Comparison of ENCODE assay signal across 23 mouse cellular contexts in the genomic region with DNA sequence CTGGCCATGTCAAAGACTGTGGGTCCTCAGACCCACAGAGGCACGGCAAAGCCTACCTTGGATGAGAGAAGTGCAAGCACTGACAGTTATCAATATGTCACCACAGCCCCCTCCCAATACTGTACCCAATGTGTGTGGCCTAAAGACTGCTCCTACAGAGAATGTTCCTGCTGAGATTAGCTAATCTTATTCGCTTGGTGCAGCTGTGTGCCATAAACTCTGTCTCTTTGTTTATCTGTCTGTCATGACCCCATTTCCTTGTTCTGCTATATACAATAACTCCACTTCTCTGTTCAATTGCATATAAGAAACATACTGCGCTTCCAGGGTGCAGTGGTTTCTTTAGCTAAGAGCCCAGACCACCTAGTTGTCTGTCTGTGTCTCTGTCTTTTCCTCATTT. TPM values are rescaled to one million over a fixed set of nuclear protein-coding genes. Genes with fewer than 3 reads are reported as not detected.
DNase-seq lines count a peak whose midpoint lies in the region; ATAC-seq and TF ChIP-seq lines count a peak whose summit lies in the region.
"Had no signal": no experiment of that assay in that cellular context is flagged by ENCODE, and none has a peak within 500 bp of the region (broad histone marks: within the 10 kb centered on the region; RNA-seq: fewer than 3 reads in every experiment).

No protein-coding gene starts in this region.

- H3K9me3 ChIP-seq in heart, embryonic 12.5 days (replicated peaks) = no peaks in the 10 kb centered on the region
- H3K9me3 ChIP-seq in lung, embryonic 14.5 days (ENCODE audit: low read depth, low read length) = no peaks in the 10 kb centered on the region
- no peaks in the 10 kb centered on the region for H3K9me3 ChIP-seq in heart, postnatal 0 days (replicated peaks; ENCODE audit: control insufficient read depth, low read length)
- no peaks in the 10 kb centered on the region for H3K9me3 ChIP-seq in stomach, embryonic 14.5 days (ENCODE audit: control insufficient read depth, low read depth, low read length)
- H3K9me3 ChIP-seq in hindbrain, embryonic 16.5 days (ENCODE audit: control insufficient read depth, low read length) = no peaks in the 10 kb centered on the region
- H3K9me3 ChIP-seq: forebrain, embryonic 10.5 days; hindbrain, embryonic 15.5 days; megakaryocyte, embryonic 14.5 days; neural tube, embryonic 13.5 days had no signal

- TF ChIP-seq CTCF in lung, embryonic 14.5 days (IDR thresholded peaks at IDR 0.05; ENCODE audit: low read depth) = no peak
- TF ChIP-seq CTCF in heart, postnatal 0 days (IDR thresholded peaks at IDR 0.05; ENCODE audit: low read depth) = no peak

- peaks cover 50% of the 10 kb centered on the region for H3K4me1 ChIP-seq in heart, embryonic 12.5 days (replicated peaks)
- peaks cover 31% of the 10 kb centered on the region for H3K4me1 ChIP-seq in lung, embryonic 14.5 days (ENCODE audit: insufficient read depth)
- H3K4me1 ChIP-seq in heart, postnatal 0 days (ENCODE audit: control insufficient read depth, insufficient read depth) = peaks cover 73% of the 10 kb centered on the region
- H3K4me1 ChIP-seq in stomach, embryonic 14.5 days (ENCODE audit: control insufficient read depth, insufficient read depth, low read length) = peaks cover 24% of the 10 kb centered on the region
- no peaks in the 10 kb centered on the region for H3K4me1 ChIP-seq in hindbrain, embryonic 16.5 days (ENCODE audit: control insufficient read depth, insufficient read depth, low read depth, low read length)
- H3K4me1 ChIP-seq: hindbrain, embryonic 15.5 days; neural tube, embryonic 13.5 days had no signal

- peaks cover 27% of the 10 kb centered on the region for H3K36me3 ChIP-seq in heart, embryonic 12.5 days
- no peaks in the 10 kb centered on the region; the same call in 1 of the 2 replicates for H3K36me3 ChIP-seq in lung, embryonic 14.5 days (ENCODE audit: insufficient read depth)
- peaks cover 35% of the 10 kb centered on the region for H3K36me3 ChIP-seq in heart, postnatal 0 days (replicated peaks; ENCODE audit: control insufficient read depth, insufficient read depth, low read length)
- no peaks in the 10 kb centered on the region; the same call in 1 of the 2 replicates for H3K36me3 ChIP-seq in stomach, embryonic 14.5 days (ENCODE audit: control insufficient read depth, insufficient read depth, low read length)
- H3K36me3 ChIP-seq in hindbrain, embryonic 16.5 days (ENCODE audit: control insufficient read depth, insufficient read depth, low read length) = no peaks in the 10 kb centered on the region
- H3K36me3 ChIP-seq: hindbrain, embryonic 15.5 days; neural tube, embryonic 13.5 days had no signal

- H3K27ac ChIP-seq in heart, embryonic 12.5 days (ENCODE audit: poor library complexity, severe bottlenecking) = peak overlapping the region; percentile 78
- peak overlapping the region; percentile 0; the same call in 1 of the 2 replicates for H3K27ac ChIP-seq in lung, embryonic 14.5 days (ENCODE audit: low read depth)
- peak overlapping the region; percentile 94 for H3K27ac ChIP-seq in heart, postnatal 0 days (ENCODE audit: low read depth)
- H3K27ac ChIP-seq in stomach, embryonic 14.5 days (ENCODE audit: low read length) = peak overlapping the region; percentile 39; the same call in 1 of the 2 replicates
- no peak overlapping the region for H3K27ac ChIP-seq in hindbrain, embryonic 16.5 days (ENCODE audit: low read depth, low read length)
- H3K27ac ChIP-seq: forebrain, embryonic 10.5 days; hindbrain, embryonic 15.5 days; layer of hippocampus, adult 2 months; neural tube, embryonic 13.5 days had no signal

- H3K9ac ChIP-seq in heart, embryonic 12.5 days = no peak overlapping the region
- no peak overlapping the region for H3K9ac ChIP-seq in lung, embryonic 14.5 days
- H3K9ac ChIP-seq in heart, postnatal 0 days (replicated peaks; ENCODE audit: low read depth, low read length) = no peak overlapping the region
- no peak overlapping the region for H3K9ac ChIP-seq in stomach, embryonic 14.5 days (replicated peaks; ENCODE audit: low read depth, low read length)
- no peak overlapping the region for H3K9ac ChIP-seq in hindbrain, embryonic 16.5 days (ENCODE audit: low read depth, low read length)
- H3K9ac ChIP-seq: forebrain, postnatal 0 days; hindbrain, embryonic 15.5 days; neural tube, embryonic 13.5 days had no signal

- no peak for DNase-seq in heart, postnatal 4 days
- DNase-seq in lung, embryonic 14.5 days = peak; percentile 58
- DNase-seq in lung, postnatal 4 days = no peak
- DNase-seq in heart, postnatal 0 days (ENCODE audit: low spot score) = no peak
- DNase-seq: adrenal gland, adult 2 months; cerebellum, adult 2 months; cerebellum, postnatal 36 days; forebrain, postnatal 0 days; kidney, adult 18-20 months; kidney, postnatal 14 days; layer of hippocampus, postnatal 36 days; lung, adult 2 months; midbrain, embryonic 14.5 days; right cerebral cortex, adult 18-20 months; thymus, adult 2 months had no signal

- WGBS in heart, embryonic 12.5 days = 51% methylated on average over 3 of the region's 3 CpGs
- 23% methylated on average over 3 of the region's 3 CpGs for WGBS in lung, embryonic 14.5 days
- WGBS in heart, postnatal 0 days = 49% methylated on average over 3 of the region's 3 CpGs
- 25% methylated on average over 3 of the region's 3 CpGs for WGBS in stomach, embryonic 14.5 days
- 67% methylated on average over 3 of the region's 3 CpGs for WGBS in hindbrain, embryonic 16.5 days

- H3K27me3 ChIP-seq in heart, embryonic 12.5 days (replicated peaks) = no peaks in the 10 kb centered on the region
- H3K27me3 ChIP-seq in lung, embryonic 14.5 days (ENCODE audit: insufficient read depth, low read length) = no peaks in the 10 kb centered on the region
- H3K27me3 ChIP-seq in heart, postnatal 0 days (ENCODE audit: control insufficient read depth, insufficient read depth, low read length) = no peaks in the 10 kb centered on the region
- H3K27me3 ChIP-seq in stomach, embryonic 14.5 days (ENCODE audit: control insufficient read depth, insufficient read depth, low read length) = no peaks in the 10 kb centered on the region
- no peaks in the 10 kb centered on the region for H3K27me3 ChIP-seq in hindbrain, embryonic 16.5 days (replicated peaks; ENCODE audit: control insufficient read depth, insufficient read depth, low read length)
- H3K27me3 ChIP-seq: hindbrain, embryonic 15.5 days; megakaryocyte, embryonic 14.5 days; neural tube, embryonic 13.5 days had no signal

- no peak overlapping the region for H3K4me2 ChIP-seq in heart, embryonic 12.5 days
- H3K4me2 ChIP-seq in lung, embryonic 14.5 days = no peak overlapping the region
- no peak overlapping the region for H3K4me2 ChIP-seq in heart, postnatal 0 days (ENCODE audit: low read depth, low read length)
- H3K4me2 ChIP-seq in stomach, embryonic 14.5 days (replicated peaks; ENCODE audit: low read depth, low read length) = no peak overlapping the region
- H3K4me2 ChIP-seq in hindbrain, embryonic 16.5 days (ENCODE audit: low read length) = no peak overlapping the region
- H3K4me2 ChIP-seq: hindbrain, embryonic 15.5 days; neural tube, embryonic 13.5 days had no signal

- no peak overlapping the region for H3K4me3 ChIP-seq in heart, embryonic 12.5 days
- no peak overlapping the region for H3K4me3 ChIP-seq in lung, embryonic 14.5 days (ENCODE audit: low read depth, low read length)
- H3K4me3 ChIP-seq in heart, postnatal 0 days (ENCODE audit: low read depth, low read length) = no peak overlapping the region
- H3K4me3 ChIP-seq in stomach, embryonic 14.5 days (ENCODE audit: low read depth, low read length) = no peak overlapping the region
- no peak overlapping the region for H3K4me3 ChIP-seq in hindbrain, embryonic 16.5 days (ENCODE audit: low read length)
- H3K4me3 ChIP-seq: forebrain, embryonic 10.5 days; hindbrain, embryonic 15.5 days; layer of hippocampus, adult 2 months; megakaryocyte, embryonic 14.5 days; neural tube, embryonic 13.5 days had no signal

- TF ChIP-seq EP300 in heart, postnatal 0 days (IDR thresholded peaks at IDR 0.05; ENCODE audit: low read depth) = no peak

- ATAC-seq in heart, embryonic 12.5 days (ENCODE audit: insufficient number of reproducible peaks, low FRiP score) = no peak
- ATAC-seq in lung, embryonic 14.5 days (ENCODE audit: insufficient read depth) = peak; percentile 12; the same call in 1 of the 2 replicates
- no peak for ATAC-seq in heart, postnatal 0 days (ENCODE audit: insufficient read depth, low read depth)
- 0 out of 2 replicates have a peak, but pooled peaks have one; percentile 5 for ATAC-seq in stomach, embryonic 14.5 days (ENCODE audit: insufficient number of reproducible peaks, insufficient read depth, low FRiP score, low read depth)
- no peak for ATAC-seq in hindbrain, embryonic 16.5 days
- ATAC-seq: forebrain, postnatal 0 days had no signal

RNA-seq across cellular contexts. Expression of a gene that starts 48.5 kb away (rescaled TPM):
- polyA plus RNA-seq in heart, embryonic 12.5 days (2016; fragmentation: Nextera tagmentation; extraction: Ambion mirVana) = 159 and 186 TPM in 2 replicates
- total RNA-seq in heart, postnatal 4 days (2021) = 100 to 1,000 TPM; 461 to 503 TPM
- 60.7 and 62.9 TPM in 2 replicates for polyA plus RNA-seq in lung, embryonic 14.5 days (2014; fragmentation: Nextera tagmentation; extraction: Ambion mirVana)
- 231 and 250 TPM in 2 replicates for total RNA-seq in heart, postnatal 0 days (2014; rRNA removed; ENCODE audit: low replicate concordance)
- polyA plus RNA-seq in heart, postnatal 0 days (2015; fragmentation: Nextera tagmentation; extraction: Ambion mirVana) = 438 and 547 TPM in 2 replicates
- polyA plus RNA-seq in stomach, embryonic 14.5 days (2014; fragmentation: Nextera tagmentation; extraction: Ambion mirVana) = 32.8 and 34.0 TPM in 2 replicates
- polyA plus RNA-seq in hindbrain, embryonic 16.5 days (2015; fragmentation: Nextera tagmentation; extraction: Ambion mirVana) = 19.2 and 20.7 TPM in 2 replicates

Comparison
In these comparisons a context has a peak if more than half of its experiments do, and no peak if none do; other contexts are left out.
1. ATAC-seq: peak in lung, embryonic 14.5 days (single experiment) and stomach, embryonic 14.5 days (single experiment); none in heart, embryonic 12.5 days (single experiment), heart, postnatal 0 days (single experiment) and hindbrain, embryonic 16.5 days (single experiment).